Mouse (Mus musculus) testis, adult 2 months (tissue): ENCODE measurements around the gene Adgrl2.

Experiments used
- CTCF ChIP-seq: fragments of 200-500 bp; IDR thresholded peaks from 2 replicates; pipeline ENCODE4 v1.5.1; 2012; ENCODE audit warnings: low read depth, mild to moderate bottlenecking, inconsistent platforms, low read length, moderate library complexity; ENCODE audit not compliant: control insufficient read depth, insufficient read depth, insufficient replicate concordance
- POLR2A ChIP-seq: fragments of 200-500 bp; IDR thresholded peaks from 2 replicates; pipeline ENCODE4 v1.6.1; 2012; ENCODE audit warnings: low read depth, mild to moderate bottlenecking, inconsistent platforms, low read length, moderate library complexity; ENCODE audit not compliant: control insufficient read depth

GRCm38 (mm10) chr3:148984326-148984725, 6.0 kb downstream of the Adgrl2 start:
- TF ChIP-seq CTCF = no peak
- no peak for TF ChIP-seq POLR2A
